Comparison of ENCODE assay signal across 8 mouse cellular contexts in genomic region chr2:76369821-76370655, GRCm38 (mm10). TPM values are rescaled to one million over a fixed set of nuclear protein-coding genes. Genes with fewer than 3 reads are reported as not detected.
DNase-seq lines count a peak whose midpoint lies in the region; ATAC-seq and TF ChIP-seq lines count a peak whose summit lies in the region.

TSS of gene Rbm45 (plus strand) at chr2:76369984.

- peak; percentile 48 for TF ChIP-seq CTCF in G1E (IDR thresholded peaks at IDR 0.05; ENCODE audit: low read depth, low read length)
- TF ChIP-seq CTCF in layer of hippocampus, adult 2 months (conservative IDR thresholded peaks at IDR 0.05): peak; percentile 93
- peak; percentile 86 for TF ChIP-seq CTCF in lung, embryonic 14.5 days (IDR thresholded peaks at IDR 0.05; ENCODE audit: low read depth)
- peak; percentile 70 for TF ChIP-seq CTCF in olfactory bulb, adult 2 months (IDR thresholded peaks at IDR 0.05; ENCODE audit: insufficient read depth, low read depth, low read length)
- peak; percentile 87; the same call in 1 of the 2 replicates for TF ChIP-seq CTCF in thymus, adult 2 months (IDR thresholded peaks at IDR 0.05; ENCODE audit: borderline replicate concordance, control insufficient read depth, extremely low read depth, insufficient read depth, low read length, poor library complexity)

- no peaks in the 10 kb centered on the region for H3K9me3 ChIP-seq in G1E (replicated peaks)
- no peaks in the 10 kb centered on the region for H3K9me3 ChIP-seq in forebrain, embryonic 16.5 days (ENCODE audit: control insufficient read depth, low read length)
- no peaks in the 10 kb centered on the region for H3K9me3 ChIP-seq in lung, embryonic 14.5 days (ENCODE audit: low read depth, low read length)

- H3K27me3 ChIP-seq in G1E (ENCODE audit: insufficient read depth, low read length): no peaks in the 10 kb centered on the region
- H3K27me3 ChIP-seq in forebrain, embryonic 16.5 days (replicated peaks; ENCODE audit: control insufficient read depth, insufficient read depth, low read length): no peaks in the 10 kb centered on the region
- H3K27me3 ChIP-seq in lung, embryonic 14.5 days (ENCODE audit: insufficient read depth, low read length): no peaks in the 10 kb centered on the region
- H3K27me3 ChIP-seq in thymus, adult 2 months (ENCODE audit: control insufficient read depth, insufficient read depth, low read length): no peaks in the 10 kb centered on the region

- peak; percentile 49 for ATAC-seq in G1E (ENCODE audit: extremely low read depth, insufficient number of reproducible peaks, low FRiP score, poor library complexity, severe bottlenecking)
- peak; percentile 94 for ATAC-seq in forebrain, embryonic 16.5 days
- ATAC-seq in lung, embryonic 14.5 days (ENCODE audit: insufficient read depth): peak; percentile 90

- TF ChIP-seq POLR2A in olfactory bulb, adult 2 months (IDR thresholded peaks at IDR 0.05; ENCODE audit: insufficient read depth, low read depth, low read length): peak; percentile 39; the same call in 1 of the 2 replicates
- TF ChIP-seq POLR2A in thymus, adult 2 months (IDR thresholded peaks at IDR 0.05; ENCODE audit: control insufficient read depth, extremely low read depth, insufficient read depth, low read length, poor library complexity): peak; percentile 65; the same call in 1 of the 2 replicates

- peaks cover 14% of the 10 kb centered on the region for H3K4me1 ChIP-seq in G1E (ENCODE audit: insufficient read depth, low read depth, low read length)
- peaks cover 8% of the 10 kb centered on the region for H3K4me1 ChIP-seq in forebrain, embryonic 16.5 days (replicated peaks; ENCODE audit: control insufficient read depth, insufficient read depth, low read length)
- peaks cover 5% of the 10 kb centered on the region; the same call in 1 of the 2 replicates for H3K4me1 ChIP-seq in lung, embryonic 14.5 days (ENCODE audit: insufficient read depth)
- peaks cover 3% of the 10 kb centered on the region; the same call in 1 of the 2 replicates for H3K4me1 ChIP-seq in olfactory bulb, adult 2 months (ENCODE audit: control insufficient read depth, insufficient read depth, low read length)
- peaks cover 6% of the 10 kb centered on the region for H3K4me1 ChIP-seq in thymus, adult 2 months (replicated peaks; ENCODE audit: control insufficient read depth, insufficient read depth, low read length)

- H3K4me3 ChIP-seq in G1E (ENCODE audit: low read depth, low read length): peak within 1 kb of the TSS; percentile 98
- H3K4me3 ChIP-seq in forebrain, embryonic 16.5 days (replicated peaks; ENCODE audit: low read length): peak within 1 kb of the TSS; percentile 99
- H3K4me3 ChIP-seq in layer of hippocampus, adult 2 months: peak within 1 kb of the TSS; percentile 92
- peak within 1 kb of the TSS; percentile 94 for H3K4me3 ChIP-seq in lung, embryonic 14.5 days (ENCODE audit: low read depth, low read length)
- H3K4me3 ChIP-seq in olfactory bulb, adult 2 months (ENCODE audit: insufficient read depth, low read depth, low read length): peak within 1 kb of the TSS; percentile 82
- H3K4me3 ChIP-seq in thymus, adult 2 months (ENCODE audit: control insufficient read depth, insufficient read depth, low read length): peak within 1 kb of the TSS; percentile 95

- under 1% methylated on average over 61 of the region's 61 CpGs for WGBS in forebrain, embryonic 16.5 days
- under 1% methylated on average over 61 of the region's 61 CpGs for WGBS in lung, embryonic 14.5 days
- under 1% methylated on average over 61 of the region's 61 CpGs for WGBS in olfactory bulb, adult 2 months
- under 1% methylated on average over 61 of the region's 61 CpGs for WGBS in thymus, adult 2 months

- peak within 1 kb of the TSS; percentile 93 for H3K9ac ChIP-seq in forebrain, embryonic 16.5 days (replicated peaks; ENCODE audit: low read depth, low read length)
- H3K9ac ChIP-seq in lung, embryonic 14.5 days: peak within 1 kb of the TSS; percentile 76

- peaks cover 33% of the 10 kb centered on the region for H3K36me3 ChIP-seq in G1E (replicated peaks)
- H3K36me3 ChIP-seq in forebrain, embryonic 16.5 days (ENCODE audit: control insufficient read depth, insufficient read depth): peaks cover 5% of the 10 kb centered on the region
- peaks cover 26% of the 10 kb centered on the region for H3K36me3 ChIP-seq in lung, embryonic 14.5 days (ENCODE audit: insufficient read depth)
- H3K36me3 ChIP-seq in thymus, adult 2 months (ENCODE audit: control insufficient read depth, insufficient read depth, low read length): peaks cover 23% of the 10 kb centered on the region

- intact Hi-C loops in heart, postnatal 36 days (cut with DNase I): loop anchor here (1.0 kb wide), 1 partner anchor 36 kb away; the partner anchor contains the start of gene Osbpl6

- peak; percentile 74 for DNase-seq in G1E (ENCODE audit: low spot score)
- peak; percentile 85 to 94 for DNase-seq in cerebellum, adult 18-20 months
- DNase-seq in heart, postnatal 36 days: peak; percentile 87 to 92
- DNase-seq in layer of hippocampus, adult 2 months (ENCODE audit: low spot score in 2 of 2): peak; percentile 87 to 89
- DNase-seq in lung, embryonic 14.5 days: peak; percentile 94
- DNase-seq in thymus, adult 2 months: peak; percentile 90

- H3K4me2 ChIP-seq in forebrain, embryonic 16.5 days (ENCODE audit: low read length): peak within 1 kb of the TSS; percentile 98
- peak within 1 kb of the TSS; percentile 92 for H3K4me2 ChIP-seq in lung, embryonic 14.5 days

- peak within 1 kb of the TSS; percentile 70 for H3K27ac ChIP-seq in forebrain, embryonic 16.5 days (ENCODE audit: low read length)
- peak within 1 kb of the TSS; percentile 83 for H3K27ac ChIP-seq in layer of hippocampus, adult 2 months
- H3K27ac ChIP-seq in lung, embryonic 14.5 days (ENCODE audit: low read depth): peak within 1 kb of the TSS; percentile 70
- no peak within 1 kb of the TSS for H3K27ac ChIP-seq in olfactory bulb, adult 2 months (ENCODE audit: insufficient read depth, low read depth, low read length)
- 0 out of 2 replicates have a peak within 1 kb of the TSS, but pooled peaks have one; percentile 14 for H3K27ac ChIP-seq in thymus, adult 2 months (ENCODE audit: control insufficient read depth, insufficient read depth, low read length)

RNA-seq across cellular contexts. Expression of gene Rbm45, which starts in this region (rescaled TPM):
- total RNA-seq in G1E (2014; fragmentation: Nextera tagmentation) (39.1 and 43.3 TPM in 2 replicates), G1E (2017) (100 and 108 TPM in 2 replicates)
- 19.9 and 23.2 TPM in 2 replicates for polyA plus RNA-seq in G1E (2012)
- 19.2 and 19.5 TPM in 2 replicates for polyA plus RNA-seq in forebrain, embryonic 16.5 days (2015; fragmentation: Nextera tagmentation; extraction: Ambion mirVana)
- 10 to 100 TPM; 21.0 to 21.3 TPM for total RNA-seq in heart, postnatal 36 days (2021)
- 10 to 100 TPM; 43.9 to 44.0 TPM for total RNA-seq in layer of hippocampus, adult 2 months (2021)
- 15.1 and 16.2 TPM in 2 replicates for polyA plus RNA-seq in lung, embryonic 14.5 days (2014; fragmentation: Nextera tagmentation; extraction: Ambion mirVana)
- not detected in 2 replicates for polyA plus RNA-seq in olfactory bulb, adult 2 months (2012; ENCODE audit: insufficient read depth, insufficient read length, low replicate concordance, missing spikeins)
- polyA plus RNA-seq in thymus, adult 2 months (2012; rRNA removed): 18.8 and 20.8 TPM in 2 replicates
